Mouse (Mus musculus) forebrain, embryonic 16.5 days (tissue): Measurements from ENCODE around the gene Banp. TPM values are rescaled to one million over a fixed set of nuclear protein-coding genes. Genes with fewer than 3 reads are reported as not detected.

ENCODE experiments used
- ATAC-seq: fragments of 200-750 bp; cut with Nextera tagmentation; 2 replicates; pipeline ENCODE4 v1.8.0; 2017; ENCODE audit warnings: mild to moderate bottlenecking, moderate library complexity
- H3K27ac ChIP-seq: fragments of 300-500 bp; sonication (generic); 2 replicates; pipeline ENCODE4 v1.5.1; 2014; ENCODE audit warnings: low read length, control low read depth
- H3K27me3 ChIP-seq: fragments of 300-500 bp; sonication (generic); replicated peaks from 2 replicates; pipeline ENCODE4 v1.6.1; 2014; ENCODE audit warnings: low read length; ENCODE audit not compliant: control insufficient read depth, insufficient read depth
- H3K36me3 ChIP-seq: fragments of 300-500 bp; sonication (generic); 2 replicates; pipeline ENCODE4 v1.6.1; 2014; ENCODE audit not compliant: control insufficient read depth, insufficient read depth
- H3K4me1 ChIP-seq: fragments of 300-500 bp; sonication (generic); replicated peaks from 2 replicates; pipeline ENCODE4 v1.6.1; 2014; ENCODE audit warnings: low read length; ENCODE audit not compliant: control insufficient read depth, insufficient read depth
- H3K4me2 ChIP-seq: fragments of 300-500 bp; sonication (generic); 2 replicates; pipeline ENCODE4 v1.6.1; 2014; ENCODE audit warnings: mild to moderate bottlenecking, low read length, control low read depth
- H3K4me3 ChIP-seq: fragments of 300-500 bp; sonication (generic); replicated peaks from 2 replicates; pipeline ENCODE4 v1.5.1; 2014; ENCODE audit warnings: mild to moderate bottlenecking, low read length, control low read depth
- H3K9ac ChIP-seq: fragments of 300-500 bp; sonication (generic); replicated peaks from 2 replicates; pipeline ENCODE4 v1.6.1; 2014; ENCODE audit warnings: low read depth, low read length, control low read depth
- H3K9me3 ChIP-seq: fragments of 300-500 bp; sonication (generic); 2 replicates; pipeline ENCODE4 v1.6.1; 2016; ENCODE audit warnings: low read length; ENCODE audit not compliant: control insufficient read depth
- WGBS: fragments of 180-500 bp; shearing (Covaris S2); extraction: QIAGEN DNeasy Blood & Tissue Kit; methylation state at CpG from one replicate; pipeline ENCODE4 v1.1.7; 2014; 5-methylcytosine and 5-hydroxymethylcytosine counted together
- polyA plus RNA-seq: library from polyadenylated mRNA; unstranded; fragments of >200 nt; fragmentation: Nextera tagmentation; extraction: Ambion mirVana; gene quantifications from 2 replicates; pipeline ENCODE4 v1.2.1, GENCODE M21; 2015

The Banp gene
- polyA plus RNA-seq, 1 experiment from 2014 or later: 68.4 TPM

- 81% methylated on average over 8 of the region's 8 CpGs for WGBS
- no peaks in the 10 kb centered on the region for H3K4me1 ChIP-seq
- H3K9ac ChIP-seq: no peak overlapping the region
- no peaks in the 10 kb centered on the region for H3K9me3 ChIP-seq
- no peak overlapping the region for H3K27ac ChIP-seq
- no peak overlapping the region for H3K4me2 ChIP-seq
- no peak overlapping the region for H3K4me3 ChIP-seq
- no peak for ATAC-seq
- H3K36me3 ChIP-seq: no peaks in the 10 kb centered on the region
- H3K27me3 ChIP-seq: no peaks in the 10 kb centered on the region
These were observed 28.0 kb upstream of the Banp start for GRCm38 (mm10) chr8:121921582-121921981.

GRCm38 (mm10) chr8:121922101-121922500 lies 27.4 kb upstream of the Banp start:
- no peak for ATAC-seq
- Histone ChIP-seq H3K9me3 (no peaks in the 10 kb centered on the region), H3K4me3 (no peak overlapping the region), H3K27ac (no peak overlapping the region), H3K4me2 (no peak overlapping the region), H3K27me3 (no peaks in the 10 kb centered on the region), H3K9ac (no peak overlapping the region), H3K36me3 (no peaks in the 10 kb centered on the region), H3K4me1 (no peaks in the 10 kb centered on the region)
- 73% methylated on average over 8 of the region's 8 CpGs for WGBS

GRCm38 (mm10) chr8:121924681-121925080 lies 24.9 kb upstream of the Banp start:
- no peaks in the 10 kb centered on the region for H3K9me3 ChIP-seq
- no peak overlapping the region for H3K4me3 ChIP-seq
- no peak overlapping the region for H3K27ac ChIP-seq
- WGBS: 90% methylated on average over 5 of the region's 5 CpGs
- no peak for ATAC-seq
- no peak overlapping the region for H3K4me2 ChIP-seq
- no peaks in the 10 kb centered on the region for H3K4me1 ChIP-seq
- no peaks in the 10 kb centered on the region for H3K27me3 ChIP-seq
- no peak overlapping the region for H3K9ac ChIP-seq
- H3K36me3 ChIP-seq: no peaks in the 10 kb centered on the region

GRCm38 (mm10) chr8:121925624-121926023 lies 23.9 kb upstream of the Banp start:
- no peak overlapping the region for H3K9ac ChIP-seq
- no peak overlapping the region for H3K4me3 ChIP-seq
- no peaks in the 10 kb centered on the region for H3K9me3 ChIP-seq
- no peak overlapping the region for H3K4me2 ChIP-seq
- H3K27ac ChIP-seq: no peak overlapping the region
- peak; percentile 52; the same call in 1 of the 2 replicates for ATAC-seq
- 31% methylated on average over 10 of the region's 10 CpGs for WGBS
- no peaks in the 10 kb centered on the region for H3K27me3 ChIP-seq
- no peaks in the 10 kb centered on the region for H3K4me1 ChIP-seq
- H3K36me3 ChIP-seq: no peaks in the 10 kb centered on the region

GRCm38 (mm10) chr8:121926266-121926665 lies 23.3 kb upstream of the Banp start:
- Histone ChIP-seq H3K9ac (no peak overlapping the region), H3K4me1 (no peaks in the 10 kb centered on the region), H3K4me2 (no peak overlapping the region), H3K4me3 (no peak overlapping the region), H3K27me3 (no peaks in the 10 kb centered on the region), H3K27ac (no peak overlapping the region), H3K9me3 (no peaks in the 10 kb centered on the region), H3K36me3 (no peaks in the 10 kb centered on the region)
- ATAC-seq: no peak
- WGBS: 71% methylated on average over 8 of the region's 8 CpGs

GRCm38 (mm10) chr8:121927316-121927715 lies 22.2 kb upstream of the Banp start:
- H3K36me3 ChIP-seq: no peaks in the 10 kb centered on the region
- H3K4me3 ChIP-seq: no peak overlapping the region
- no peak overlapping the region for H3K4me2 ChIP-seq
- no peak overlapping the region for H3K27ac ChIP-seq
- H3K4me1 ChIP-seq: no peaks in the 10 kb centered on the region
- ATAC-seq: peak; percentile 63; the same call in 1 of the 2 replicates
- H3K27me3 ChIP-seq: no peaks in the 10 kb centered on the region
- WGBS: 37% methylated on average over 8 of the region's 8 CpGs
- no peaks in the 10 kb centered on the region for H3K9me3 ChIP-seq
- no peak overlapping the region for H3K9ac ChIP-seq

GRCm38 (mm10) chr8:121930047-121930446 lies 19.5 kb upstream of the Banp start:
- H3K4me2 ChIP-seq: no peak overlapping the region
- no peaks in the 10 kb centered on the region for H3K9me3 ChIP-seq
- no peaks in the 10 kb centered on the region for H3K36me3 ChIP-seq
- H3K27me3 ChIP-seq: no peaks in the 10 kb centered on the region
- peaks cover 5% of the 10 kb centered on the region for H3K4me1 ChIP-seq
- no peak overlapping the region for H3K9ac ChIP-seq
- WGBS: 85% methylated on average over 4 of the region's 4 CpGs
- H3K4me3 ChIP-seq: no peak overlapping the region
- no peak overlapping the region for H3K27ac ChIP-seq
- no peak for ATAC-seq

GRCm38 (mm10) chr8:121931571-121931970 lies 18.0 kb upstream of the Banp start:
- no peak overlapping the region for H3K4me2 ChIP-seq
- H3K9ac ChIP-seq: no peak overlapping the region
- H3K4me1 ChIP-seq: peaks cover 20% of the 10 kb centered on the region
- no peaks in the 10 kb centered on the region for H3K27me3 ChIP-seq
- no peak overlapping the region for H3K4me3 ChIP-seq
- WGBS: 86% methylated on average over 7 of the region's 7 CpGs
- ATAC-seq: no peak
- no peaks in the 10 kb centered on the region for H3K36me3 ChIP-seq
- no peak overlapping the region for H3K27ac ChIP-seq
- H3K9me3 ChIP-seq: no peaks in the 10 kb centered on the region

GRCm38 (mm10) chr8:121932026-121932667 lies 17.4 kb upstream of the Banp start:
- Histone ChIP-seq H3K4me3 (no peak overlapping the region), H3K27ac (no peak overlapping the region), H3K4me1 (peaks cover 20% of the 10 kb centered on the region), H3K36me3 (no peaks in the 10 kb centered on the region), H3K9ac (no peak overlapping the region), H3K27me3 (no peaks in the 10 kb centered on the region), H3K4me2 (no peak overlapping the region), H3K9me3 (no peaks in the 10 kb centered on the region)
- 64% methylated on average over 12 of the region's 12 CpGs for WGBS
- no peak for ATAC-seq
